Mouse (Mus musculus) testis, postnatal 14 days (tissue): ENCODE measurements around the gene Uqcc2.

Experiments
- DNase-seq: peaks from one replicate; pipeline ENCODE4 v3.0.0; 2021; ENCODE audit warnings: low spot score

The Uqcc2 gene

DNA sequence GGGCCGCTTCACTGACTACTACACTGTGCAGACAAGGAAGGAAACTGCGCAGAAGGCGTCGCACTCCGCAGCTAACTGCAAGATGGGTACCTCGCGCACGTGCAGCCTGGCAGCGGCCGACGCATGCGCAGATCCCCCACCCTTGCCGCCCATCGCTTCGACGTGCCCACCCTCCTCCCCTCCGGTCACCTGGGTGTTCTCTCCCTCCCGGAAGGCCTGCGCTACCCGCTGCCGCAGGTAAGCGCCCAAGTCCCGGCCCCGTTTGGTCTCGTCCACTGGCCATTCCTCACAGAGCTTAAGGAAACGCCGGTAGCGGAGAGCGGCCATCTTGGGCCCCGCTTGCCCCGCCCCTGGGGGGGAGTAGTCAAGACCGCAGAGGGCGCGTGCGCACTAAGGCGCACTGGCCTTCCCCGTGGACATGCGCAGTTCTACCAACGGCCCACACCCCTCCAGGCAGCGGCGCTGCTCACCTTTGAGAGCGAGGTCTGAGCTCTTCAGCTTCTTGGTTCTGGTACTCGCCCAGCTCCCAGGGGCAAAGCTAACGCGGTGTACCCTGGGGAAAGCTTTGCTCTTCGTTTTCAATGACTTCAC, at the start of gene Uqcc2:
TSS of gene Uqcc2 (minus strand) at position 366 of the 591 bp plus-strand sequence.
- peak; percentile 97 for DNase-seq

GRCm38 (mm10) chr17:27182401-27182800, 48.7 kb upstream of the Uqcc2 start:
- no peak for DNase-seq

- no peak for DNase-seq
Observed at GRCm38 (mm10) chr17:27181666-27182065, 48.0 kb upstream of the Uqcc2 start.

DNA sequence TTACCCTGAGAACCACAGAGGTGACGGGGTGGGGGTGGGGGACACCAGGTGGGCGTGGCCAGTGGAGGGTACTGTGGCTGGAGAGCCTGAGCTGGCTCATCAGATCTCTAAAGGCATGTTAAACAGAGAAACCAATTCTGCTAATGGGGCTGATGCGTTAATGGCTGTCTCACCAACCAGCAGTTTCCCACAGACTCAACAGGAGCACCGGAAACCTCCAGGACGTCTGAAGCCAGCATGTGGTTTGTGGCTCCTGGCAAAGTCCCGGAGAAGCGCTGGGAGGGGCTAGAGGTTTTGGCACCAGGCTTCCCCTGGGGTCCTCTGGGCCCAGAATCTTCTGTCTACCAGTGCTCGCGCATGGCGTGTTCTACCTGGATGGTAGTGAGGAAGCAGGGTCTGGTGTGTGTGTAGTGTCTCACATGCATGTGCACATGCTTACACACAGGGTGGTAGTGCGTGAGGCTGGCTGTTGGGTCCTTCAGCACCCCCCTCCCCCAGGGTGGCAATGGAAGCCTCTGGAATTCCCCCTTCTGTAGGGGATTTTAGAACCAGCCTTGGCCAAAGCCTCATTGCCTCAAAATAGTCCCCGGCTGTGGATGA, 46.1 kb upstream of the Uqcc2 start:
- DNase-seq, result no peak

- DNase-seq, result no peak
Observed at GRCm38 (mm10) chr17:27178427-27179177, 44.9 kb upstream of the Uqcc2 start.

GRCm38 (mm10) chr17:27178019-27178418, 44.3 kb upstream of the Uqcc2 start:
- peak; percentile 88 for DNase-seq

- DNase-seq, result no peak
Observed at GRCm38 (mm10) chr17:27176754-27177153, 43.0 kb upstream of the Uqcc2 start.

GRCm38 (mm10) chr17:27176287-27176686, 42.6 kb upstream of the Uqcc2 start:
- DNase-seq, result no peak

DNA sequence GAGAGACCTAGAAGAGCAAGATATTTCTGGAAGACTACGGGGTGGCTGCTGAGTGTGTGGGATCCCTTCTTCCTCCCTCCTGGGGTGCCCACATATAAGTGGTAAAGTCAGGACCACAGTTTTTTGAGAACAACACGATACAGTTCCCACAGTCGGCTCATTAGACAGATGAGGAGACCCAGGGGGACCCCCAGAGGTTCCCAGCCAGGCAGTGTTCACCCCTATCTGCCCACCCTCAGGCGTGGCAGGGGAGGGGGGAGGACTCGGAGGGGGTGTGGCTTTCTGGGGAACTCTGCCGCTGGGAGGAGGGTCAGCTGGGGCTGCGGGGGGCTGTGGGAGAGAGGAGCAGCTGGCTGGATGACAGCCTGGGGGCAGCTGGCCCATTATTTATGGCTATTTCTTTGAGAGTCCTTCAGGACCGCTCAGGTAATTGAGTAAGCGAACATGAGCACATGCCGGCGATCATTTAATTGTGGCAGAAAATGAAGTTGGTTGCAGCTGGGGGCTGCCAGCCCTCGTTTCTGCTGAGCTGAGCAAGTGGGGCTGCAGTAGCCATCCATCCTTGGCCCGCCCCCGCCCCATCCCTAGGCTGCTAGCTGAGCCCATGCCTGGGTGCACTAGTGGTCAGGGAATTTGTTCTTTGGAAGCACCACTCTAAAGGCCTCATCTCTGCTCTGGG, 41.6 kb upstream of the Uqcc2 start:
- no peak for DNase-seq

GRCm38 (mm10) chr17:27173715-27174114, 40.0 kb upstream of the Uqcc2 start:
- DNase-seq, result no peak

DNA sequence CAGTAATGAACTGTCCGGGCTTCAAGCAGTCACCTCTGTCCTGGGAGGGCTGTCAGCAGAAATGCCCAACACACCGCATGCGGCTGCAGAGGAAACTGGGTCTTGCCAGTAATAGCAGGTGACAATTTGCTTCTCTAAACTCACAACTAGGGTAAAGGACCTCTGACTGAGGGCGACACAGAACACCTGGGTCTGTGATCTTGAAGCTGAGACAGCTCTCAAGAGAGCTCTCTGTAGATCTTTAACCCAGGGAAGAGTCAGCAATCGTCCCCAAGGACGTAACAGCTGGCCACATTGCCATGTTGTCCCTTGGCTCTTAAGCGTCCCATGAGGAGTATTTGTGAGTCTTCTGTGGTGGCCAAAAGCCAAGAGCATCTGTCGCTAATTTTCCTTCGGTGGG, 38.7 kb upstream of the Uqcc2 start:
- no peak for DNase-seq

DNA sequence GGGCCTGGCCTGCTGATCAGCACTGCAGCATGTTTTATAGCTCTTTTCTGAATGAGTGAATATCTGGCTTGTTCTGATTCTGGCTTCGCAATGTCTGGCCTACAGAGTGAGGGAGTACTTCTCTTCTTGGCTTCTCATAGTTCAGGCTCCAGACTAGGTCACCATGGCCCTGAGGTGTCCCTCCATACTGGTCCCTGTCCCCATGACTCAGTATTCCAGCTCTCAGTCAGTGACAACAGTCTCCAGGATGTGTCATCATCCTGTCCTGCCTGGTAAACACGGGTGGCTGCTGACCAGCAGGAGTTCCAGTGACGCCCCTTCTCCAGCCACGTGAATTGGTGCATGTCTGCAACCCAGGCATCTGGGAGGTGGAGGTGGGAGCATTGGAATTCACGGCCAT, 37.4 kb upstream of the Uqcc2 start:
- no peak for DNase-seq

DNA sequence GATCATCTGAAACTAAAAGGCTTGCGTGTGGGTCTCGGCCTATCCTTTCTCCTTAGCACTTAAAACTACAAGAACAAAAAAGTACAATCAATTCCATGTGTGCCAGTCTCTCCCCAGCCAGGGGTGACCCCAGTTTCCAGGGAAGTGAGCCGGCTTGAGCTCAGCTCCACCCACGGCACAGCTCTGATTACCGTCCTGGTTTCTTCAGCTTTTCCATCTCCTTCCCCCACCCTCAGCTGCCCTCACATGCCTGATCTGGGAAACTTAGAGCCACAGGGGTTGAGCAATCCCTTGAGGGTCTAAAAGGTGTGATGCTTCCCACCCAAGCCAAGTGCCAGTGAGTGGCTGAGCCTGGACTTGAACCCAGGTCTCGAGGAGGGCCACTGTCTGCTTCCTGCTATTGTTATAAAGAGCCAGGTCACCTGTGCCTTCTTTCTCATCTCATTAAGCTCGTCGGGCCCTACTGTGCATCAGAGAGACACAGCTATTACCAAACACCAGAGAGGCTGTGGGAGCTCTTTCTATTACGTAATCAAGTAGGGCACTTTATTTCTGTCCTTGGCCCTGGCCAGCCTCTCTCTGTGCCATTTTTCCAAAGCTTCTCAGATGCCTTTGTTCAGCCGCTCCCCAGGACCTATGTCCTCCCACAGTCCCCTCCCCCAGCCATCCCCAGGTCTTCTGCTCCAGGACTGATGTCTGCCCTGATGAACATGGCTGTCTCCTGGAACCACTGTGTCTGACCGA, 36.4 kb upstream of the Uqcc2 start:
- DNase-seq, result no peak

DNA sequence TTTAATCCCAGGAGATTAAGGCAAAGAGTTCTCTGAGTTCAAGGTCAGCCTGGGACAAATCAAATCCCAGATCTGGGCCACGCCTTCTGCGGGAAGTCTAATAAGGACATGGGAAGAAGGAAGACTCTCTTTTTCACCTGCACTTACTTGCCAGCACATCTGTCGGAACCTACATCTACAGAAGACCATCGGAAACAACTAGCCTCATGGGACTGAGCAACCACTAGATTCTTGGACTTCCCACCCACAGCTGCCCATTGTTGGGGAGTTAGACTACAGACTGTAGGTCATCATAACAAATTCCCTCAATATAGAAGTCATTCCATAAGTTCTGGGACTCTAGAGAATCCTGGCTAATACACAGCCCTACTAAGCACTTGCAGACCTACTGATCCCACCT, 34.9 kb upstream of the Uqcc2 start:
- no peak for DNase-seq

DNA sequence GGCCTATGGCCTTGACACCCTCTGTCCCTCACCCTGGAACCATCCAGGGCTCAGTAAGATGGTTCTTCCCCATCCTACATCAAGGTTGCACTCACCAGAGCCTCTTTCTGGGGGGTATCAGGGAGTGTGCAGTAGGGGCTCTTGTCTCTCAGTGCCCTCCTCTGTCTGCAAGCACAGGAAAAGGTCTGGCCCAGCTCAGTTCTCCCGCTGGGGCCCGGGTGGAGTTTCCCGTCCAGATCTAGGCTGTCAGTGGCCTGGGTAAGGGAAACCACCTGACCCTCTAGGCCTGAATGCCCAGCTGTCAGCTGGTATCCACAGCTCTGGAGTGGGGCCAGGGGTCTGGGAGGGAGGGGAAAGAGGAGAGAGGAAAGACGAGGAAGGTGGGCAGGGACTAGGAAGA, 33.8 kb upstream of the Uqcc2 start, which contains the start of gene Ip6k3:
TSS of gene Ip6k3 (minus strand) at position 251 of the 400 bp plus-strand sequence.
- DNase-seq, result no peak

GRCm38 (mm10) chr17:27166901-27167300, 33.2 kb upstream of the Uqcc2 start:
- no peak for DNase-seq

GRCm38 (mm10) chr17:27165054-27165773, 31.5 kb upstream of the Uqcc2 start:
- DNase-seq, result no peak

GRCm38 (mm10) chr17:27160905-27161304, 27.2 kb upstream of the Uqcc2 start:
- DNase-seq, result no peak

- no peak for DNase-seq
Observed at GRCm38 (mm10) chr17:27159169-27159568, 25.5 kb upstream of the Uqcc2 start.

DNA sequence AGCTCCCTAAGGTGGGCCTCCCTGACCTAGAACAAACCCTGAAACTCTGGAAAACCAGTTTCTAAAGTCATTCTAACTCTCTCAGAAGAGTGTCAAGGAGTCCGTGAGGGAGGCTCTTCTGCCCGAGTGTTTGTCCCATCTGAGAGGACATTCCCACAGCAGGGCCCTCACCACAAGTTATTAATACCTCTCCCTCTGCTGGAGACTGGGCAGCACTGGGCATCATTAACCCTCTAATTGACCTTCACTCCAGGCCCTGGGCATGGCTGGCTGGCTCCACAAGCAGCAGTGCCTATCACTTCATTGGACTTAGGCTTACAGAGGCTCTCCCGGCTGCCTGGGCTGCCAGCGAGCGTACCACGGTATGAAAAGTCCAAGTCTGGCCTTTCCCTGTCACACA, 24.7 kb upstream of the Uqcc2 start:
- DNase-seq, result no peak

GRCm38 (mm10) chr17:27155752-27156151, 22.0 kb upstream of the Uqcc2 start:
- no peak for DNase-seq
